In the genomic region with DNA sequence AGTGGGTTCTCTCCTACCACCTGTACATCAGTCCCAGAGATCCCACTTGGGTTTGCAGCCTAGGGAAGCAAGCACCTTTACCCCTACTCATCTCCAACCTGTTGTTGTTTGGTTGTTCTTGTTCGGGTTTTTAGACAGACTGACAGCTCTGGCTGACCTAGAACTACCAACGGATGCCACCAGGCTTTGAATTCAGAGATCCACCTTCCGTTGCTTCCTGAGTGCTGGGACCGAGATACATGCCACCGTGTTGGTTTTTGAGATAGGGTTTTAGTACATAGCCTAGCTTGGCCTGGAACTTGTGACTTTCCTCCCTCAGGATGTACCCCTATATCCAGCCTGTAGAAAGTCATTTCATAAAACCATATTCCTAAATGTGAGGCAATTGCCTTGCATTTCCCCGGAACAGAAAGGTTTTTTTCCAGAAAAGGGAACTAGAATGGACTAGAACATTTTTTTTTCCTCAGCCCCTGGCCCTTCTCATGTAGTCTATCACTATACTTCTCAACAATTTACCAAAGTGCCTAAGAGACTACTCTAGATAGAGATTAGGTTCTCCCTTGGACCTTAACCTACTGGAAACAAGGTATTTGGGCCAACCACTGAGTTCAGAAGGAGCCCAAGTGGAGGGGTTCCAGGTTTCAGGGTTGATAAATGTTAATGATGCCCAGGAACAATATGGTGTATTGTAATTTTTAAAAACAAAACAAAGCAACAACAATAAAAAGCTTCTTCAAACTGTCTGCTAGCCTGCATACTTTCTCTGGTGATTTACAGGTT, we compare ENCODE assay signal across 1 mouse cellular context.
TF ChIP-seq lines count a peak whose summit lies in the region.

No protein-coding gene starts in this region.

TF ChIP-seq in ES-E14, 5 proteins besides CTCF, POLR2A, EP300 and RAD21:
- TF ChIP-seq MAFK (IDR thresholded peaks at IDR 0.05; ENCODE audit: insufficient read depth, low read depth, low read length) (no peak), CHD2 (IDR thresholded peaks at IDR 0.05; ENCODE audit: low read depth, low read length) (no peak), ZC3H11A (IDR thresholded peaks at IDR 0.05; ENCODE audit: borderline replicate concordance, low read depth, low read length) (no peak), HCFC1 (IDR thresholded peaks at IDR 0.05; ENCODE audit: borderline replicate concordance, insufficient read depth, low read length) (no peak), ZNF384 (IDR thresholded peaks at IDR 0.05; ENCODE audit: low read depth, low read length) (no peak)
